Mouse (Mus musculus) lung, embryonic 15.5 days (tissue): ENCODE measurements around the gene Slc25a42. TPM values are rescaled to one million over a fixed set of nuclear protein-coding genes. Genes with fewer than 3 reads are reported as not detected.

ENCODE experiments used
- ATAC-seq: fragments of 200-750 bp; cut with Nextera tagmentation; 2 replicates; pipeline ENCODE4 v1.8.0; 2017; ENCODE audit warnings: moderate number of reproducible peaks, borderline replicate concordance; ENCODE audit not compliant: low FRiP score, low TSS enrichment; ENCODE audit errors: extremely low read depth
- H3K27ac ChIP-seq: fragments of 300-500 bp; sonication (generic); 2 replicates; pipeline ENCODE4 v1.5.1; 2015; ENCODE audit warnings: moderate library complexity, mild to moderate bottlenecking, inconsistent platforms
- H3K27me3 ChIP-seq: fragments of 300-500 bp; sonication (generic); 2 replicates; pipeline ENCODE4 v1.6.1; 2015; ENCODE audit warnings: inconsistent platforms
- H3K36me3 ChIP-seq: fragments of 300-500 bp; sonication (generic); 2 replicates; pipeline ENCODE4 v1.6.1; 2015; ENCODE audit warnings: inconsistent platforms
- H3K4me1 ChIP-seq: fragments of 300-500 bp; sonication (generic); 2 replicates; pipeline ENCODE4 v1.6.1; 2015; ENCODE audit warnings: inconsistent platforms
- H3K4me2 ChIP-seq: fragments of 300-500 bp; sonication (generic); 2 replicates; pipeline ENCODE4 v1.6.1; 2015; ENCODE audit warnings: inconsistent platforms, mild to moderate bottlenecking, moderate library complexity
- H3K4me3 ChIP-seq: fragments of 300-500 bp; sonication (generic); 2 replicates; pipeline ENCODE4 v1.5.1; 2015; ENCODE audit warnings: mild to moderate bottlenecking, inconsistent platforms
- H3K9ac ChIP-seq: fragments of 300-500 bp; sonication (generic); 2 replicates; pipeline ENCODE4 v1.6.1; 2015; ENCODE audit warnings: inconsistent platforms
- H3K9me3 ChIP-seq: fragments of 300-500 bp; sonication (generic); 2 replicates; pipeline ENCODE4 v1.6.1; 2016; ENCODE audit warnings: inconsistent platforms
- WGBS: fragments of 180-500 bp; shearing (Covaris S2); methylation state at CpG from one replicate; pipeline ENCODE4 v1.1.7; 2015; 5-methylcytosine and 5-hydroxymethylcytosine counted together
- polyA plus RNA-seq: library from polyadenylated mRNA; unstranded; fragments of >200 nt; fragmentation: Nextera tagmentation; extraction: Ambion mirVana; gene quantifications from 2 replicates; pipeline ENCODE4 v1.2.1, GENCODE M21; 2015

The Slc25a42 gene
- polyA plus RNA-seq, 1 experiment from 2014 or later: 4.4 TPM

GRCm38 (mm10) chr8:70139026-70139857, 72.9 kb downstream of the Slc25a42 start, which contains the start of the genes Rfxank, Borcs8 and Mef2b:
Gene Rfxank, minus strand, starts transcription at chr8:70139154.
Gene Borcs8, plus strand, starts transcription at chr8:70139499.
Gene Mef2b, plus strand, starts transcription at chr8:70139711.
- WGBS: under 1% methylated on average over 46 of the region's 46 CpGs
- H3K9me3 ChIP-seq: no peaks in the 10 kb centered on the region
- H3K27ac ChIP-seq: peak within 1 kb of the TSS; percentile 79
- H3K4me3 ChIP-seq: peak within 1 kb of the TSS; percentile 74
- ATAC-seq: peak; percentile 98
- H3K9ac ChIP-seq: peak within 1 kb of the TSS; percentile 72
- no peaks in the 10 kb centered on the region for H3K27me3 ChIP-seq
- H3K4me2 ChIP-seq: peak within 1 kb of the TSS; percentile 60
- peaks cover 19% of the 10 kb centered on the region for H3K4me1 ChIP-seq
- H3K36me3 ChIP-seq: peaks cover 27% of the 10 kb centered on the region

GRCm38 (mm10) chr8:70137890-70138289, 74.2 kb downstream of the Slc25a42 start:
- Histone ChIP-seq H3K9ac (peak overlapping the region; percentile 61), H3K4me1 (peaks cover 19% of the 10 kb centered on the region), H3K27ac (no peak overlapping the region), H3K4me3 (peak overlapping the region; percentile 74), H3K27me3 (no peaks in the 10 kb centered on the region), H3K9me3 (no peaks in the 10 kb centered on the region), H3K4me2 (peak overlapping the region; percentile 60), H3K36me3 (peaks cover 37% of the 10 kb centered on the region)
- 73% methylated on average over 4 of the region's 4 CpGs for WGBS
- ATAC-seq: no peak

GRCm38 (mm10) chr8:70136591-70136990, 75.5 kb downstream of the Slc25a42 start:
- H3K4me2 ChIP-seq: no peak overlapping the region
- peaks cover 23% of the 10 kb centered on the region for H3K4me1 ChIP-seq
- no peaks in the 10 kb centered on the region for H3K27me3 ChIP-seq
- no peaks in the 10 kb centered on the region for H3K9me3 ChIP-seq
- peaks cover 32% of the 10 kb centered on the region for H3K36me3 ChIP-seq
- WGBS: 80% methylated on average over 4 of the region's 4 CpGs
- no peak for ATAC-seq
- no peak overlapping the region for H3K4me3 ChIP-seq
- H3K27ac ChIP-seq: no peak overlapping the region
- no peak overlapping the region for H3K9ac ChIP-seq

GRCm38 (mm10) chr8:70134931-70135330, 77.2 kb downstream of the Slc25a42 start:
- Histone ChIP-seq H3K4me3 (no peak overlapping the region), H3K27ac (no peak overlapping the region), H3K36me3 (peaks cover 32% of the 10 kb centered on the region), H3K27me3 (no peaks in the 10 kb centered on the region), H3K9ac (no peak overlapping the region), H3K4me1 (peaks cover 20% of the 10 kb centered on the region), H3K4me2 (no peak overlapping the region), H3K9me3 (no peaks in the 10 kb centered on the region)
- ATAC-seq: no peak
- 85% methylated on average over 9 of the region's 9 CpGs for WGBS

Other genes with a start within 250 kb of the Slc25a42 start
- 60.3 and 64.3 TPM in 2 replicates for gene Gatad2a, start 215.9 kb downstream of the Slc25a42 start, polyA plus RNA-seq
- gene Mau2, start 169.6 kb downstream of the Slc25a42 start, polyA plus RNA-seq: 46.4 and 50.5 TPM in 2 replicates
- gene Sugp1, start 169.5 kb downstream of the Slc25a42 start, polyA plus RNA-seq: 41.5 and 44.8 TPM in 2 replicates
- gene Tm6sf2, start 139.4 kb downstream of the Slc25a42 start, polyA plus RNA-seq: 0.54 TPM in 2 replicates
- not detected in 2 replicates for gene Hapln4, start 128.8 kb downstream of the Slc25a42 start, polyA plus RNA-seq
- gene Ncan, start 91.4 kb downstream of the Slc25a42 start, polyA plus RNA-seq: 0.22 and 0.23 TPM in 2 replicates
- gene Nr2c2ap, start 81.0 kb downstream of the Slc25a42 start, polyA plus RNA-seq: 30.9 and 32.5 TPM in 2 replicates
- gene Rfxank, start 73.2 kb downstream of the Slc25a42 start, polyA plus RNA-seq: 20.3 TPM in 2 replicates
- gene Borcs8, start 72.8 kb downstream of the Slc25a42 start, polyA plus RNA-seq: 44.9 and 45.7 TPM in 2 replicates
- 0.21 and 0.22 TPM in 2 replicates for gene Mef2b, start 72.6 kb downstream of the Slc25a42 start, polyA plus RNA-seq
- gene Tmem161a, start 39.9 kb downstream of the Slc25a42 start, polyA plus RNA-seq: 69.7 TPM in 2 replicates
- 26.7 and 27.7 TPM in 2 replicates for gene Sugp2, start 21.9 kb upstream of the Slc25a42 start, polyA plus RNA-seq
- 24.2 and 30.1 TPM in 2 replicates for gene Armc6, start 22.2 kb upstream of the Slc25a42 start, polyA plus RNA-seq
- gene Homer3, start 70.5 kb upstream of the Slc25a42 start, polyA plus RNA-seq: 70.4 and 73.0 TPM in 2 replicates
- gene Ddx49, start 90.2 kb upstream of the Slc25a42 start, polyA plus RNA-seq: 46.0 and 48.0 TPM in 2 replicates
- 332 and 336 TPM in 2 replicates for gene Cope, start 90.2 kb upstream of the Slc25a42 start, polyA plus RNA-seq
- 3.1 and 3.3 TPM in 2 replicates for gene Cers1, start 103.5 kb upstream of the Slc25a42 start, polyA plus RNA-seq
- 1.0 TPM in 2 replicates for gene Gdf1, start 117.5 kb upstream of the Slc25a42 start, polyA plus RNA-seq
- gene Upf1, start 141.0 kb upstream of the Slc25a42 start, polyA plus RNA-seq: 17.3 and 19.6 TPM in 2 replicates
- 0.46 and 0.70 TPM in 2 replicates for gene Comp, start 161.3 kb upstream of the Slc25a42 start, polyA plus RNA-seq
- 14.2 and 17.6 TPM in 2 replicates for gene Crtc1, start 227.3 kb upstream of the Slc25a42 start, polyA plus RNA-seq